Mouse (Mus musculus) c-Kit-positive CD71-positive TER-119-positive erythroid progenitor cells, embryonic 14.5 days (primary cell): ENCODE measurements around the gene Pdcd10.

Experiments
- DNase-seq: peaks from one replicate; pipeline ENCODE4 v3.0.0-alpha.2; 2013; ENCODE audit warnings: low spot score

Pdcd10 gene

DNA sequence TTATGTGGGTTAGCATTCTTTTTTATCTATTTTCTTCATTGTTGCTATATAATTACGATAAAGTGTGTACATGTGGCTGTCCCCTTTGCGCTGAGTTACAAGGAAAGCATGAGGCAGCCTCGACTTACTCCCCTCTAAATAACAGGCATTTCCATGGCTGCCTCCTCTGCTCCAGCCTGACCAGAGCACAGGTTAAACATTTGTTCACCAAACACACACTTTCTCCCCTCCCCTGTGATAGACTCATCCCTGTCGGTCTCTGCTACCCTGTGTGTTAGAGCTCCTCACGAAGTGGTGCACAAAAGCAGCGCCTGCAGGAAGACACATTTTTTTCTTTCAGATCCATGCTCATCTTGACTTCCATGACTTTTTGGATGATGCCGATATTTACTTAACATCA is 82.0 kb downstream of the Pdcd10 start:
- no peak for DNase-seq

- DNase-seq: no peak
Observed at GRCm38 (mm10) chr3:75468154-75468553, 88.5 kb downstream of the Pdcd10 start.
